Mouse (Mus musculus): ENCODE measurements around the gene Nucks1.

Nucks1 gene

GRCm38 (mm10) chr1:131965818-131966217 lies 55.5 kb downstream of the Nucks1 start:
- in situ Hi-C loops (cut with MseI, MboI) = no loop called here

GRCm38 (mm10) chr1:131967336-131967735 lies 57.0 kb downstream of the Nucks1 start:
- in situ Hi-C loops (cut with MseI, MboI) = no loop called here

GRCm38 (mm10) chr1:131968556-131968955 lies 58.2 kb downstream of the Nucks1 start:
- in situ Hi-C loops (cut with MseI, MboI) = no loop called here

- in situ Hi-C loops (cut with MseI, MboI) = no loop called here
Observed at GRCm38 (mm10) chr1:131968983-131969382, 58.6 kb downstream of the Nucks1 start.

- in situ Hi-C loops (cut with MseI, MboI) = no loop called here
Observed at GRCm38 (mm10) chr1:131969825-131970224, 59.5 kb downstream of the Nucks1 start.

GRCm38 (mm10) chr1:131970322-131970660 lies 60.0 kb downstream of the Nucks1 start:
- in situ Hi-C loops (cut with MseI, MboI) = no loop called here

- in situ Hi-C loops (cut with MseI, MboI) = no loop called here
Observed at GRCm38 (mm10) chr1:131970661-131971520, 60.6 kb downstream of the Nucks1 start.

GRCm38 (mm10) chr1:131971771-131972497 lies 61.6 kb downstream of the Nucks1 start:
- in situ Hi-C loops (cut with MseI, MboI) = no loop called here

- in situ Hi-C loops (cut with MseI, MboI) = no loop called here
Observed at GRCm38 (mm10) chr1:131972498-131973334, 62.4 kb downstream of the Nucks1 start.

GRCm38 (mm10) chr1:131973991-131974390 lies 63.7 kb downstream of the Nucks1 start:
- in situ Hi-C loops (cut with MseI, MboI) = no loop called here

- in situ Hi-C loops (cut with MseI, MboI) = loop anchor here in 1 of 2 experiments (5.0 kb wide), 1 partner anchor 40 kb away; no protein-coding TSS in a partner anchor
Observed at GRCm38 (mm10) chr1:131976886-131977285, 66.6 kb downstream of the Nucks1 start.

- in situ Hi-C loops (cut with MseI, MboI) = loop anchor here in 1 of 2 experiments (5.0 kb wide), 1 partner anchor 43 kb away; no protein-coding TSS in a partner anchor
Observed at GRCm38 (mm10) chr1:131980471-131980870, 70.1 kb downstream of the Nucks1 start.

GRCm38 (mm10) chr1:131981378-131982013 lies 71.2 kb downstream of the Nucks1 start:
- in situ Hi-C loops (cut with MseI, MboI) = loop anchor here in 1 of 2 experiments (5.0 kb wide), 1 partner anchor 44 kb away; no protein-coding TSS in a partner anchor

- in situ Hi-C loops (cut with MseI, MboI) = loop anchor here in 1 of 2 experiments (5.0 kb wide), 1 partner anchor 46 kb away; no protein-coding TSS in a partner anchor
Observed at GRCm38 (mm10) chr1:131982907-131983306, 72.6 kb downstream of the Nucks1 start.

- in situ Hi-C loops (cut with MseI, MboI) = loop anchor here in 1 of 2 experiments (5.0 kb wide), 1 partner anchor 47 kb away; no protein-coding TSS in a partner anchor
Observed at GRCm38 (mm10) chr1:131983806-131984205, 73.5 kb downstream of the Nucks1 start.

All from mouse trophoblast stem cell (cell line).